In genomic region chr6:136449270-136449692, GRCm38 (mm10) we compare ENCODE assay signal across 8 mouse cellular contexts. TPM values are rescaled to one million over a fixed set of nuclear protein-coding genes. Genes with fewer than 3 reads are reported as not detected.
DNase-seq lines count a peak whose midpoint lies in the region; ATAC-seq and TF ChIP-seq lines count a peak whose summit lies in the region.

No protein-coding gene starts in this region.

- H3K27ac ChIP-seq in heart, embryonic 12.5 days (ENCODE audit: poor library complexity, severe bottlenecking) = peak overlapping the region; percentile 61
- H3K27ac ChIP-seq in liver, postnatal 0 days (ENCODE audit: low read depth) = peak overlapping the region; percentile 44; the same call in 1 of the 2 replicates
- H3K27ac ChIP-seq in spleen, adult 2 months (ENCODE audit: insufficient read depth, low read length) = peak overlapping the region; percentile 87
- H3K27ac ChIP-seq in forebrain, embryonic 14.5 days (ENCODE audit: low read depth, low read length) = no peak overlapping the region
- no peak overlapping the region for H3K27ac ChIP-seq in midbrain, embryonic 14.5 days (replicated peaks; ENCODE audit: low read depth, low read length)

- peaks cover 13% of the 10 kb centered on the region for H3K9me3 ChIP-seq in heart, embryonic 12.5 days (replicated peaks)
- peaks cover 7% of the 10 kb centered on the region for H3K9me3 ChIP-seq in liver, postnatal 0 days (ENCODE audit: low read length)
- H3K9me3 ChIP-seq in forebrain, embryonic 14.5 days (replicated peaks; ENCODE audit: control insufficient read depth, low read length) = peaks cover 8% of the 10 kb centered on the region
- H3K9me3 ChIP-seq in midbrain, embryonic 14.5 days (ENCODE audit: control insufficient read depth, low read length) = 0 out of 2 replicates have a peak, but pooled peaks cover 4% of the 10 kb centered on the region

- WGBS in heart, embryonic 12.5 days = 49% methylated on average over 9 of the region's 9 CpGs
- 16% methylated on average over 9 of the region's 9 CpGs for WGBS in liver, postnatal 0 days (ENCODE audit: insufficient replicate concordance)
- WGBS in spleen, adult 2 months = under 1% methylated on average over 9 of the region's 9 CpGs
- 83% methylated on average over 9 of the region's 9 CpGs for WGBS in forebrain, embryonic 14.5 days
- WGBS in midbrain, embryonic 14.5 days = 86% methylated on average over 9 of the region's 9 CpGs

- peak; percentile 87 for ATAC-seq in heart, embryonic 12.5 days (ENCODE audit: insufficient number of reproducible peaks, low FRiP score)
- peak; percentile 88 for ATAC-seq in liver, postnatal 0 days
- no peak for ATAC-seq in forebrain, embryonic 14.5 days
- no peak for ATAC-seq in midbrain, embryonic 14.5 days (ENCODE audit: low FRiP score, low TSS enrichment)

- H3K4me2 ChIP-seq in heart, embryonic 12.5 days = no peak overlapping the region
- H3K4me2 ChIP-seq in liver, postnatal 0 days (ENCODE audit: low read depth, low read length) = peak overlapping the region; percentile 24
- no peak overlapping the region for H3K4me2 ChIP-seq in forebrain, embryonic 14.5 days (ENCODE audit: low read length)
- no peak overlapping the region for H3K4me2 ChIP-seq in midbrain, embryonic 14.5 days (ENCODE audit: low read length)

- TF ChIP-seq CTCF in liver, postnatal 0 days (IDR thresholded peaks at IDR 0.05; ENCODE audit: low read depth) = no peak
- no peak for TF ChIP-seq CTCF in spleen, adult 2 months (IDR thresholded peaks at IDR 0.05; ENCODE audit: extremely low read depth, insufficient read depth, insufficient read length, insufficient replicate concordance)

- DNase-seq in CD4-positive helper T cell, adult 2 months (ENCODE audit: low read depth, low spot score) = peak; percentile 81
- DNase-seq in adrenal gland, postnatal 10 days = peak; percentile 49
- peak; percentile 65 for DNase-seq in kidney, postnatal 14 days
- peak; percentile 69 for DNase-seq in liver, postnatal 0 days
- peak in 1 of 2 experiments; percentile 69 for DNase-seq in spleen, adult 2 months (ENCODE audit: low read depth in 1 of 2, low spot score in 2 of 2)
- no peak for DNase-seq in forebrain, embryonic 14.5 days (ENCODE audit: low spot score)
- DNase-seq in midbrain, embryonic 14.5 days = no peak

- H3K36me3 ChIP-seq in heart, embryonic 12.5 days = no peaks in the 10 kb centered on the region
- H3K36me3 ChIP-seq in liver, postnatal 0 days (replicated peaks; ENCODE audit: insufficient read depth, low read length) = no peaks in the 10 kb centered on the region
- 0 out of 2 replicates have a peak, but pooled peaks cover 2% of the 10 kb centered on the region for H3K36me3 ChIP-seq in spleen, adult 2 months (ENCODE audit: control insufficient read depth, insufficient read depth, low read length)
- no peaks in the 10 kb centered on the region for H3K36me3 ChIP-seq in forebrain, embryonic 14.5 days (ENCODE audit: control insufficient read depth, insufficient read depth, low read length)
- H3K36me3 ChIP-seq in midbrain, embryonic 14.5 days (ENCODE audit: control insufficient read depth, insufficient read depth, low read length) = no peaks in the 10 kb centered on the region

- no peaks in the 10 kb centered on the region for H3K4me1 ChIP-seq in heart, embryonic 12.5 days (replicated peaks)
- H3K4me1 ChIP-seq in liver, postnatal 0 days (ENCODE audit: insufficient read depth) = peaks cover 7% of the 10 kb centered on the region
- H3K4me1 ChIP-seq in spleen, adult 2 months (ENCODE audit: control insufficient read depth, insufficient read depth, insufficient read length) = peaks cover 16% of the 10 kb centered on the region; the same call in 1 of the 2 replicates
- H3K4me1 ChIP-seq in forebrain, embryonic 14.5 days (ENCODE audit: control insufficient read depth, insufficient read depth, low read length) = no peaks in the 10 kb centered on the region
- H3K4me1 ChIP-seq in midbrain, embryonic 14.5 days (ENCODE audit: control insufficient read depth, insufficient read depth, low read length) = no peaks in the 10 kb centered on the region

- no peak overlapping the region for H3K9ac ChIP-seq in heart, embryonic 12.5 days
- H3K9ac ChIP-seq in liver, postnatal 0 days (replicated peaks) = no peak overlapping the region
- no peak overlapping the region for H3K9ac ChIP-seq in forebrain, embryonic 14.5 days (ENCODE audit: low read length)
- H3K9ac ChIP-seq in midbrain, embryonic 14.5 days (replicated peaks; ENCODE audit: low read length) = no peak overlapping the region

- TF ChIP-seq EP300 in liver, postnatal 0 days (IDR thresholded peaks at IDR 0.05; ENCODE audit: low read depth) = 0 out of 2 replicates have a peak, but pooled peaks have one; percentile 11

- no peak overlapping the region for H3K4me3 ChIP-seq in heart, embryonic 12.5 days
- H3K4me3 ChIP-seq in liver, postnatal 0 days (ENCODE audit: low read depth, low read length) = no peak overlapping the region
- no peak overlapping the region for H3K4me3 ChIP-seq in spleen, adult 2 months (ENCODE audit: extremely low read depth, insufficient read depth, insufficient read length)
- H3K4me3 ChIP-seq in forebrain, embryonic 14.5 days (ENCODE audit: low read depth, low read length) = no peak overlapping the region
- no peak overlapping the region for H3K4me3 ChIP-seq in midbrain, embryonic 14.5 days (replicated peaks; ENCODE audit: low read depth, low read length)

- no peaks in the 10 kb centered on the region for H3K27me3 ChIP-seq in heart, embryonic 12.5 days (replicated peaks)
- H3K27me3 ChIP-seq in liver, postnatal 0 days (ENCODE audit: insufficient read depth, low read length) = no peaks in the 10 kb centered on the region
- no peaks in the 10 kb centered on the region for H3K27me3 ChIP-seq in spleen, adult 2 months (ENCODE audit: control insufficient read depth, insufficient read depth, low read length)
- H3K27me3 ChIP-seq in forebrain, embryonic 14.5 days (replicated peaks; ENCODE audit: control insufficient read depth, insufficient read depth, low read length) = no peaks in the 10 kb centered on the region
- H3K27me3 ChIP-seq in midbrain, embryonic 14.5 days (ENCODE audit: control insufficient read depth, insufficient read depth, low read length) = no peaks in the 10 kb centered on the region

- no peak for TF ChIP-seq POLR2A in spleen, adult 2 months (IDR thresholded peaks at IDR 0.05; ENCODE audit: low read depth, low read length)

RNA-seq across cellular contexts. Expression of gene E330021D16Rik, which starts 33.9 kb away (rescaled TPM):
- not detected for total RNA-seq in adrenal gland, postnatal 10 days (2021)
- not detected in 2 replicates for polyA plus RNA-seq in heart, embryonic 12.5 days (2016; fragmentation: Nextera tagmentation; extraction: Ambion mirVana)
- polyA plus RNA-seq in liver, postnatal 0 days (2015; fragmentation: Nextera tagmentation; extraction: Ambion mirVana) = 0.47 and 0.67 TPM in 2 replicates
- polyA plus RNA-seq in spleen, adult 2 months (2012; rRNA removed) = 0.14 TPM in 1 of 2 replicates, not detected in the other
- polyA plus RNA-seq in forebrain, embryonic 14.5 days (2014; fragmentation: Nextera tagmentation; extraction: Ambion mirVana) = not detected in 2 replicates
- not detected in 2 replicates for polyA plus RNA-seq in midbrain, embryonic 14.5 days (2014; fragmentation: Nextera tagmentation; extraction: Ambion mirVana)

RNA-seq across cellular contexts. Expression of gene Atf7ip, which starts 56.7 kb away (rescaled TPM):
- total RNA-seq in adrenal gland, postnatal 10 days (2021) = 100 to 1,000 TPM in 1 of 2 experiments, 10 to 100 TPM in 1; 63.7 to 105 TPM
- polyA plus RNA-seq in heart, embryonic 12.5 days (2016; fragmentation: Nextera tagmentation; extraction: Ambion mirVana) = 51.0 and 51.5 TPM in 2 replicates
- 5.6 and 6.6 TPM in 2 replicates for polyA plus RNA-seq in liver, postnatal 0 days (2015; fragmentation: Nextera tagmentation; extraction: Ambion mirVana)
- polyA plus RNA-seq in spleen, adult 2 months (2012; rRNA removed) = 30.3 and 32.5 TPM in 2 replicates
- polyA plus RNA-seq in forebrain, embryonic 14.5 days (2014; fragmentation: Nextera tagmentation; extraction: Ambion mirVana) = 27.1 and 42.0 TPM in 2 replicates
- polyA plus RNA-seq in midbrain, embryonic 14.5 days (2014; fragmentation: Nextera tagmentation; extraction: Ambion mirVana) = 49.8 and 57.9 TPM in 2 replicates

Comparison
In these comparisons a context has a peak if more than half of its experiments do, and no peak if none do; other contexts are left out.
1. DNase-seq: peak in CD4-positive helper T cell, adult 2 months (single experiment), adrenal gland, postnatal 10 days (single experiment), kidney, postnatal 14 days (single experiment) and liver, postnatal 0 days (single experiment); none in forebrain, embryonic 14.5 days (single experiment) and midbrain, embryonic 14.5 days (single experiment).
2. ATAC-seq: peak in heart, embryonic 12.5 days (single experiment) and liver, postnatal 0 days (single experiment); none in forebrain, embryonic 14.5 days (single experiment) and midbrain, embryonic 14.5 days (single experiment).
3. H3K27ac ChIP-seq: peak in heart, embryonic 12.5 days (single experiment), liver, postnatal 0 days (single experiment) and spleen, adult 2 months (single experiment); none in forebrain, embryonic 14.5 days (single experiment) and midbrain, embryonic 14.5 days (single experiment).